Comparison of ENCODE assay signal across 25 mouse cellular contexts in the genomic region with DNA sequence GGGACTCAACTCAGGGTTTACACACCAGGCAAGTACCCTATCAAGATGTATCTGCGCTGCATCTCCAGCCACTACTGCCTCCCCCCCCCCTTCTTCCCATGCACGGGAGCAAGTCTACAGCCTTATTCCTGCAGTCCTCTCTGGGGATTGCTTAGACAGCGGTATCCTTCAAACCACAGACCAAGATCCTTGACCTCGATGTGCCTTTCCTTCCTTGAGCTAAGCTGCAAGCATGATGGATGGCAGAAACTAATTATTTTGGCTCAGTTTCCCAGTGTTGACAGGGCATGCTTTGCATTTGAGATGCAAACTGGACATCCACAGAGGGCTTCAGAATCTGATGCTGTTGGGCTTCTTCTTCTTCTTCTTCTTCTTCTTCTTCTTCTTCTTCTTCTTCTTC. TPM values are rescaled to one million over a fixed set of nuclear protein-coding genes. Genes with fewer than 3 reads are reported as not detected.
DNase-seq lines count a peak whose midpoint lies in the region; ATAC-seq lines count a peak whose summit lies in the region.
"Had no signal": no experiment of that assay in that cellular context is flagged by ENCODE, and none has a peak within 500 bp of the region (broad histone marks: within the 10 kb centered on the region; RNA-seq: fewer than 3 reads in every experiment).

No protein-coding gene starts in this region.

- peak; percentile 35 for DNase-seq in adrenal gland, adult 2 months
- DNase-seq in adrenal gland, postnatal 25 days, result no peak
- peak; percentile 26 for DNase-seq in kidney, postnatal 10 days
- peak; percentile 28 for DNase-seq in midbrain, embryonic 11.5 days (ENCODE audit: low spot score, missing footprints)
- DNase-seq in embryo, embryonic 11 days, result no peak
- DNase-seq: adrenal gland, postnatal 14 days; cerebellum, adult 18-20 months; cerebellum, adult 9-11 months; cerebellum, postnatal 36 days; gastrocnemius, postnatal 36 days; heart, postnatal 36 days had no signal

- peaks cover 35% of the 10 kb centered on the region for H3K4me1 ChIP-seq in kidney, embryonic 16.5 days (ENCODE audit: insufficient read depth, low read length)
- H3K4me1 ChIP-seq in midbrain, embryonic 11.5 days (ENCODE audit: control insufficient read depth, insufficient read depth, low read length), result peaks cover 3% of the 10 kb centered on the region; the same call in 1 of the 2 replicates
- no peaks in the 10 kb centered on the region for H3K4me1 ChIP-seq in midbrain, embryonic 16.5 days (ENCODE audit: control insufficient read depth, insufficient read depth, low read length)

- H3K36me3 ChIP-seq in kidney, embryonic 16.5 days (ENCODE audit: insufficient read depth, low read length), result peaks cover 3% of the 10 kb centered on the region; the same call in 1 of the 2 replicates
- H3K36me3 ChIP-seq in midbrain, embryonic 11.5 days (ENCODE audit: control insufficient read depth, insufficient read depth, low read length), result no peaks in the 10 kb centered on the region
- H3K36me3 ChIP-seq in midbrain, embryonic 16.5 days (ENCODE audit: control insufficient read depth, insufficient read depth, low read length), result 0 out of 2 replicates have a peak, but pooled peaks cover 2% of the 10 kb centered on the region
- H3K36me3 ChIP-seq: embryonic facial prominence, embryonic 15.5 days had no signal

- no peaks in the 10 kb centered on the region for H3K27me3 ChIP-seq in kidney, embryonic 16.5 days (ENCODE audit: insufficient read depth, low read length)
- H3K27me3 ChIP-seq in midbrain, embryonic 11.5 days (ENCODE audit: control insufficient read depth, insufficient read depth, low read length), result peaks cover 13% of the 10 kb centered on the region
- H3K27me3 ChIP-seq in midbrain, embryonic 16.5 days (ENCODE audit: control insufficient read depth, insufficient read depth, low read depth, low read length), result peaks cover 7% of the 10 kb centered on the region
- H3K27me3 ChIP-seq: forebrain, embryonic 15.5 days had no signal

- 69% methylated on average over 4 of the region's 4 CpGs for WGBS in kidney, embryonic 16.5 days
- WGBS in midbrain, embryonic 11.5 days, result 89% methylated on average over 4 of the region's 4 CpGs
- WGBS in midbrain, embryonic 16.5 days, result 88% methylated on average over 4 of the region's 4 CpGs

- no peak overlapping the region for H3K9ac ChIP-seq in kidney, embryonic 16.5 days (replicated peaks; ENCODE audit: low read length)
- H3K9ac ChIP-seq in midbrain, embryonic 11.5 days (ENCODE audit: low read length), result no peak overlapping the region
- H3K9ac ChIP-seq in midbrain, embryonic 16.5 days (ENCODE audit: low read depth, low read length), result no peak overlapping the region
- H3K9ac ChIP-seq: embryonic facial prominence, embryonic 15.5 days; forebrain, embryonic 15.5 days; heart, embryonic 13.5 days had no signal

- ATAC-seq in kidney, embryonic 16.5 days (ENCODE audit: low FRiP score, low TSS enrichment), result no peak
- ATAC-seq in midbrain, embryonic 11.5 days (ENCODE audit: low FRiP score), result no peak
- ATAC-seq in midbrain, embryonic 16.5 days, result no peak
- ATAC-seq: forebrain, embryonic 15.5 days; hindbrain, postnatal 0 days had no signal

- H3K9me3 ChIP-seq in kidney, embryonic 16.5 days (ENCODE audit: low read length), result no peaks in the 10 kb centered on the region
- H3K9me3 ChIP-seq in midbrain, embryonic 11.5 days (ENCODE audit: control insufficient read depth, low read length), result no peaks in the 10 kb centered on the region
- no peaks in the 10 kb centered on the region for H3K9me3 ChIP-seq in midbrain, embryonic 16.5 days (replicated peaks; ENCODE audit: control insufficient read depth, low read length, poor library complexity, severe bottlenecking)
- H3K9me3 ChIP-seq: embryonic facial prominence, embryonic 15.5 days; forebrain, embryonic 10.5 days; forebrain, embryonic 15.5 days; heart, embryonic 13.5 days had no signal

- no peak overlapping the region for H3K27ac ChIP-seq in kidney, embryonic 16.5 days (ENCODE audit: low read length)
- H3K27ac ChIP-seq in midbrain, embryonic 11.5 days (ENCODE audit: low read depth, low read length), result no peak overlapping the region
- no peak overlapping the region for H3K27ac ChIP-seq in midbrain, embryonic 16.5 days (ENCODE audit: low read length)
- H3K27ac ChIP-seq: embryonic facial prominence, embryonic 15.5 days; forebrain, embryonic 10.5 days; forebrain, embryonic 15.5 days; heart, embryonic 13.5 days; hindbrain, postnatal 0 days had no signal

- H3K4me3 ChIP-seq in kidney, embryonic 16.5 days (ENCODE audit: low read length), result no peak overlapping the region
- no peak overlapping the region for H3K4me3 ChIP-seq in midbrain, embryonic 11.5 days (ENCODE audit: low read depth, low read length)
- H3K4me3 ChIP-seq in midbrain, embryonic 16.5 days (ENCODE audit: low read depth, low read length), result no peak overlapping the region
- H3K4me3 ChIP-seq: embryonic facial prominence, embryonic 15.5 days; erythroblast, embryonic 14.5 days; forebrain, embryonic 10.5 days; forebrain, embryonic 15.5 days; heart, embryonic 13.5 days had no signal

- no peak overlapping the region for H3K4me2 ChIP-seq in kidney, embryonic 16.5 days (replicated peaks; ENCODE audit: low read depth, low read length)
- H3K4me2 ChIP-seq in midbrain, embryonic 11.5 days, result no peak overlapping the region
- H3K4me2 ChIP-seq in midbrain, embryonic 16.5 days (ENCODE audit: low read length), result no peak overlapping the region
- H3K4me2 ChIP-seq: embryonic facial prominence, embryonic 15.5 days; forebrain, embryonic 15.5 days; heart, embryonic 13.5 days had no signal

RNA-seq across cellular contexts. Expression of a gene that starts 34.0 kb away (rescaled TPM):
- not detected for total RNA-seq in adrenal gland, adult 2 months (2021)
- polyA plus RNA-seq in adrenal gland, adult 2 months (2012; rRNA removed), result not detected in 2 replicates
- not detected in 2 replicates for total RNA-seq in adrenal gland, postnatal 25 days (2021)
- 44.6 and 55.8 TPM in 2 replicates for polyA plus RNA-seq in kidney, embryonic 16.5 days (2015; fragmentation: Nextera tagmentation; extraction: Ambion mirVana)
- 0.10 TPM in 1 of 2 replicates, not detected in the other for polyA plus RNA-seq in midbrain, embryonic 11.5 days (2014; fragmentation: Nextera tagmentation; extraction: Ambion mirVana)
- 0.12 TPM in 1 of 2 replicates, not detected in the other for polyA plus RNA-seq in midbrain, embryonic 16.5 days (2015; fragmentation: Nextera tagmentation; extraction: Ambion mirVana)
- total RNA-seq: CH12.LX; ES-E14; gastrocnemius, adult 8-10 months; gastrocnemius, postnatal 36 days; heart, postnatal 36 days; hindbrain, postnatal 0 days had no signal
- polyA plus RNA-seq: embryonic facial prominence, embryonic 11.5 days; embryonic facial prominence, embryonic 15.5 days; erythroblast, embryonic 14.5 days; forebrain, embryonic 10.5 days; forebrain, embryonic 15.5 days; heart, embryonic 13.5 days; heart, postnatal 0 days; hindbrain, embryonic 11.5 days; hindbrain, postnatal 0 days had no signal

RNA-seq across cellular contexts. Expression of a gene that starts 40.7 kb away (rescaled TPM):
- 1 to 10 TPM; 3.3 to 7.8 TPM for total RNA-seq in adrenal gland, adult 2 months (2021)
- polyA plus RNA-seq in adrenal gland, adult 2 months (2012; rRNA removed), result 4.3 and 5.0 TPM in 2 replicates
- total RNA-seq in adrenal gland, postnatal 25 days (2021), result 6.1 and 6.2 TPM in 2 replicates
- 16.4 and 17.1 TPM in 2 replicates for polyA plus RNA-seq in kidney, embryonic 16.5 days (2015; fragmentation: Nextera tagmentation; extraction: Ambion mirVana)
- polyA plus RNA-seq in midbrain, embryonic 11.5 days (2014; fragmentation: Nextera tagmentation; extraction: Ambion mirVana), result 9.5 and 10.2 TPM in 2 replicates
- 17.7 and 18.2 TPM in 2 replicates for polyA plus RNA-seq in midbrain, embryonic 16.5 days (2015; fragmentation: Nextera tagmentation; extraction: Ambion mirVana)
- total RNA-seq: CH12.LX had no signal
- polyA plus RNA-seq: erythroblast, embryonic 14.5 days had no signal

Comparison
In these comparisons a context has a peak if more than half of its experiments do, and no peak if none do; other contexts are left out.
1. DNase-seq: peak in adrenal gland, adult 2 months (single experiment), kidney, postnatal 10 days (single experiment) and midbrain, embryonic 11.5 days (single experiment); none in adrenal gland, postnatal 25 days (single experiment) and embryo, embryonic 11 days (single experiment).
2. RNA of a gene that starts 34.0 kb away (polyA plus RNA-seq): 44.6 to 55.8 TPM in kidney, embryonic 16.5 days; not detected in adrenal gland, adult 2 months, 0.10 TPM in midbrain, embryonic 11.5 days and 0.12 TPM in midbrain, embryonic 16.5 days; every median in the first group is over 10 times any median in the second.